Mouse (Mus musculus): ENCODE results near the gene Slc10a1. TPM values are rescaled to one million over a fixed set of nuclear protein-coding genes. Genes with fewer than 3 reads are reported as not detected.

Slc10a1 gene
- polyA plus RNA-seq, 1 experiment from 2014 or later = 0.44 TPM

DNA sequence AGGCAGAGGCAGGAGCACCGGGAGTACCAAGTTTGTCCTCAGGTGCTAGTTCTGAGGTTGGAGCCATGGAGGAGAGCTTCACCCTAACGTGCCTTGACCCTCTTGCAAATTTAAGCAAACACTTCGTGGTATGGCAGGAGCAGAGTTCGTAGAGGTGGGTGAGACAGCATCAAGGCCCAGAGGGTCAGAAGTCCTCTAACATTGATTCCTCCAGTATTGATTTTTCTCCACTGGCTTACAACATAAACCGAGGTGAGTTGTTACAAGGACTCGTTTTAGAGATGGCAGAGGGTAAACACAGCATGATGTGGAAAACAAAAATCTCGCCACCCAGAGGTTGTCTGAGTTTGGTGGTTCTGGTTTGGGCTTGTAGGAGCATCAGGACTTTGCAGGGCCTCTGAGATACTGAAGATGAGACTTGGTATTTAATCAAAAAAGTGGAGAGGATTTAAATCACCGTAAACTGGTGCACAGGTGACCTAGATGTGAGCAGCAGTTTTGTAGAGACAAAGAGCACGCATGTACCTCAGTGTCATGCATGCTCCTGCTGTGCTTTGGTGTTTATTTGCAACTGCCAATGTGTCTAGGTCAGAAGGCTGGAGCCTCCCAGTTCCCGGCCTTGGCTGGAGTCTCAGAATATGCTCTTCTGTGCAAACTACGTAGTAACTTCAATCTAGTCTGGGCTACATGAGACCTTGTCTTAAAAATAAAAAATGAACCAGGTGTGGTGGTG, 7.6 kb upstream of the Slc10a1 start:
- H3K9me3 ChIP-seq (ENCODE audit: control insufficient read depth, low read length) = no peaks in the 10 kb centered on the region
- H3K4me3 ChIP-seq (ENCODE audit: low read depth, low read length) = no peak overlapping the region
- DNase-seq (ENCODE audit: low spot score, missing footprints) (no peak), ATAC-seq (ENCODE audit: low FRiP score) (no peak)
- H3K36me3 ChIP-seq (ENCODE audit: control insufficient read depth, insufficient read depth, low read length) = no peaks in the 10 kb centered on the region
- WGBS = 88% methylated on average over 11 of the region's 11 CpGs
- no peak overlapping the region for H3K9ac ChIP-seq (ENCODE audit: low read length)
- H3K27ac ChIP-seq (ENCODE audit: low read depth, low read length) = no peak overlapping the region
- H3K4me2 ChIP-seq = no peak overlapping the region
- no peaks in the 10 kb centered on the region for H3K4me1 ChIP-seq (ENCODE audit: control insufficient read depth, insufficient read depth, low read length)
- H3K27me3 ChIP-seq (ENCODE audit: control insufficient read depth, insufficient read depth, low read length) = no peaks in the 10 kb centered on the region

GRCm38 (mm10) chr12:80971756-80972155, 3.3 kb upstream of the Slc10a1 start:
- DNase-seq (ENCODE audit: low spot score, missing footprints) (no peak), ATAC-seq (ENCODE audit: low FRiP score) (no peak)
- no peaks in the 10 kb centered on the region for H3K36me3 ChIP-seq (ENCODE audit: control insufficient read depth, insufficient read depth, low read length)
- H3K4me2 ChIP-seq = no peak overlapping the region
- no peaks in the 10 kb centered on the region for H3K4me1 ChIP-seq (ENCODE audit: control insufficient read depth, insufficient read depth, low read length)
- no peaks in the 10 kb centered on the region for H3K27me3 ChIP-seq (ENCODE audit: control insufficient read depth, insufficient read depth, low read length)
- no peak overlapping the region for H3K4me3 ChIP-seq (ENCODE audit: low read depth, low read length)
- no peaks in the 10 kb centered on the region for H3K9me3 ChIP-seq (ENCODE audit: control insufficient read depth, low read length)
- H3K27ac ChIP-seq (ENCODE audit: low read depth, low read length) = no peak overlapping the region
- no peak overlapping the region for H3K9ac ChIP-seq (ENCODE audit: low read length)
- WGBS = 40% methylated on average over 3 of the region's 3 CpGs

- Histone ChIP-seq H3K27me3 (ENCODE audit: control insufficient read depth, insufficient read depth, low read length) (no peaks in the 10 kb centered on the region), H3K36me3 (ENCODE audit: control insufficient read depth, insufficient read depth, low read length) (no peaks in the 10 kb centered on the region), H3K4me2 (no peak overlapping the region), H3K4me3 (ENCODE audit: low read depth, low read length) (no peak overlapping the region), H3K9me3 (ENCODE audit: control insufficient read depth, low read length) (no peaks in the 10 kb centered on the region), H3K4me1 (ENCODE audit: control insufficient read depth, insufficient read depth, low read length) (no peaks in the 10 kb centered on the region), H3K9ac (ENCODE audit: low read length) (no peak overlapping the region), H3K27ac (ENCODE audit: low read depth, low read length) (no peak overlapping the region)
- WGBS = 57% methylated on average over 8 of the region's 8 CpGs
- DNase-seq (ENCODE audit: low spot score, missing footprints) (no peak), ATAC-seq (ENCODE audit: low FRiP score) (no peak)
These were observed 1.7 kb upstream of the Slc10a1 start for GRCm38 (mm10) chr12:80970181-80970705.

DNA sequence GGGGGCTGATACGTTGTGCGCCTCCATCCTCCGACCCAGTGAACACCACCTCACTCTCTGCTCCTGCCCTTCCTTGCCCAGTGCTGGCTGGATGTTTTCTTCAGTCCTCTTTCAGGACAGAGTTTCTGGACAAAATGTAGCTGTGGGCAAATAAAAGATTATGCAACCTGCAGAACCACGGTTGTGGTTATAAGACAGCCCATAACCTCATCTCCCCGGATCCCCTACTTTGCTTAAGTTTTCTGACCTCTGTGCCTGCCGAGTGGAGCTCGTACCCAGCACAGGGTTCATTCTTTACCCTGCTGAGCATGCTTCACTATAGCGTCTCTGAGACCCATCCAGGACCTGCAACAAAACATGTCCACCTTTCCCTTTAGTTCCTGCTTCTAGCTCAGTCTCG, 587 bp downstream of the Slc10a1 start:
- no peaks in the 10 kb centered on the region for H3K9me3 ChIP-seq (ENCODE audit: control insufficient read depth, low read length)
- H3K9ac ChIP-seq (ENCODE audit: low read length) = no peak overlapping the region
- no peak overlapping the region for H3K4me3 ChIP-seq (ENCODE audit: low read depth, low read length)
- H3K27me3 ChIP-seq (ENCODE audit: control insufficient read depth, insufficient read depth, low read length) = no peaks in the 10 kb centered on the region
- no peak for DNase-seq (ENCODE audit: low spot score, missing footprints)
- no peak overlapping the region for H3K27ac ChIP-seq (ENCODE audit: low read depth, low read length)
- no peak overlapping the region for H3K4me2 ChIP-seq
- 89% methylated on average over 9 of the region's 9 CpGs for WGBS
- no peaks in the 10 kb centered on the region for H3K4me1 ChIP-seq (ENCODE audit: control insufficient read depth, insufficient read depth, low read length)
- ATAC-seq (ENCODE audit: low FRiP score) = no peak
- no peaks in the 10 kb centered on the region for H3K36me3 ChIP-seq (ENCODE audit: control insufficient read depth, insufficient read depth, low read length)

DNA sequence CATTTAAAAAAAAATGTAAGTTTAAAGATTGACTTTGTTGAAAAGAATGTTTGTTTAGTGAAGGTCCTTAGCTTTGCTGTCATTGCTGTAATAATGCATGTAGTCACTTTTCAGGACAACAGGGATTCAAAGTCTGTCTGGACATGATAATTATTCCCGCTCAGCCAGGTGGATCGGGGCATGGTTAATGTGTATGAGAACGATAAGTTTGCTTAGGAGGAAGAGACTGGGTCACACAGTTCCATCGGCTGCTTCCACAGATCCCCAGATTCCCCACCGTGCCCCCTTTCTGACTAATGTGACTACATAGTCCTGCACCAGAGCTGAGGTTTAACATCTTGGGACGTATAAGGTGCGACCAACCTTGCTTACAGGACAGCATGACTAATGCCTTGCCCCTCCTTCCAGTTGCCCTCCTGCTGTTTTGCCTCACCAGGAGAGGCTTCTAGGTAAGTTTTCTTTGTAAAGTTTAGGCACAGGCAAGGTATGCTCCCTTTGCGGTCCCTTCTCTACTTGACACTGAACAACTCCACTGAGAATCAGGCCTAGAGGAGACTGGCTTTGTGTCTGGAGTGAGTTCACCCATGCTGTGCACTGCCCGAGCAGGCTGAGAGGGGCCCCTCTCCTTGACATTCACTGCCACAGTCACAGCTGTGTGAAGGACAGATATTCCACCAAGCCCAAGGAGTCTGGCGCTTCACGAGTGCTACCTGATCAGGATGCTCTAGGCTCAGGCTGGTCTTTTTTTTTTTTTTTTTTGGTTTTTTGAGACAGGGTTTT, 2.3 kb downstream of the Slc10a1 start:
- Histone ChIP-seq H3K4me1 (ENCODE audit: control insufficient read depth, insufficient read depth, low read length) (no peaks in the 10 kb centered on the region), H3K4me2 (no peak overlapping the region), H3K36me3 (ENCODE audit: control insufficient read depth, insufficient read depth, low read length) (no peaks in the 10 kb centered on the region), H3K27ac (ENCODE audit: low read depth, low read length) (no peak overlapping the region), H3K9ac (ENCODE audit: low read length) (no peak overlapping the region), H3K4me3 (ENCODE audit: low read depth, low read length) (no peak overlapping the region), H3K9me3 (ENCODE audit: control insufficient read depth, low read length) (no peaks in the 10 kb centered on the region), H3K27me3 (ENCODE audit: control insufficient read depth, insufficient read depth, low read length) (no peaks in the 10 kb centered on the region)
- ATAC-seq (ENCODE audit: low FRiP score) (no peak), DNase-seq (ENCODE audit: low spot score, missing footprints) (no peak)
- 82% methylated on average over 11 of the region's 11 CpGs for WGBS

DNA sequence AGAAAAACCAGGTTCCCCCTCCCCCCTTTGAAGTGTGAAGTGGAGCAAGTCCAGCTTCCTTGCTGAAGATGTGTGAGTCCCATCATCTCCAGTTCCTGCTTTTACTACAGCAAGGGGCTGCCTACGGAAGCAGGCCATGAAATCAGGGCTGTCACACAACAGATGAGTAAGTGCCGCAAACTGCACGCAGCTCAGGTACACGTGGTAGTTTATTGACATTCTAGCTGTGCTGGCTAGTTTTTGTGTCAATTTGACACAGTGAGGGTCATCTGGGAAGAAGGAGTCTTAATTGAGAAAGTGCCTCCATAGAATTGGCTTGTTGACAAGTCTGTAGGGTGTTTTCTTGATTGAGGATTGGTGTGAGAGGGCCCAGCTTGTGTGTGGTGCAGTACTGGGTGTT, 5.9 kb downstream of the Slc10a1 start:
- Histone ChIP-seq H3K4me3 (ENCODE audit: low read depth, low read length) (no peak overlapping the region), H3K4me1 (ENCODE audit: control insufficient read depth, insufficient read depth, low read length) (no peaks in the 10 kb centered on the region), H3K27ac (ENCODE audit: low read depth, low read length) (no peak overlapping the region), H3K27me3 (ENCODE audit: control insufficient read depth, insufficient read depth, low read length) (no peaks in the 10 kb centered on the region), H3K36me3 (ENCODE audit: control insufficient read depth, insufficient read depth, low read length) (no peaks in the 10 kb centered on the region), H3K9me3 (ENCODE audit: control insufficient read depth, low read length) (no peaks in the 10 kb centered on the region), H3K4me2 (no peak overlapping the region), H3K9ac (ENCODE audit: low read length) (no peak overlapping the region)
- no peak for DNase-seq (ENCODE audit: low spot score, missing footprints)
- WGBS = 85% methylated on average over 4 of the region's 4 CpGs
- ATAC-seq (ENCODE audit: low FRiP score) = no peak

DNA sequence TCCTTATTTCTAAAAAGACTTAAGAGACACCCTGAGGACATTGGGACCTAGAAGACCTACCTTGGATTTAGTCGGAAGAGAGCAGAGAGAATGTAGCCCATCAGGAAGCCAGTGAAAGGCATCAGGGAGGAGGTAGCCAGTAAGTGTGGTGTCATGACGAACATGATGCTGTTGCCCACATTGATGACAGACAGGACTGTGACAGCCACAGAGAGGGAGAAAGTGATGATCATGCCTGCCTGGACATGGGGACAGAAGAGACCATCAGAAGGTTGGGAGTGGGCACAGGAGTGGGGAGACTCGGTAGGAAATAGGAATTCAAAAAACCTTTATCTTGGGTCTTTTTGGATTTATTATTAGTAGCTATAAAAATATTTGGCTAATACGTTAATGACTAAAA, 10.5 kb downstream of the Slc10a1 start:
- no peak overlapping the region for H3K9ac ChIP-seq (ENCODE audit: low read length)
- H3K9me3 ChIP-seq (ENCODE audit: control insufficient read depth, low read length) = no peaks in the 10 kb centered on the region
- no peaks in the 10 kb centered on the region for H3K27me3 ChIP-seq (ENCODE audit: control insufficient read depth, insufficient read depth, low read length)
- no peak overlapping the region for H3K4me3 ChIP-seq (ENCODE audit: low read depth, low read length)
- WGBS = 86% methylated on average over 4 of the region's 4 CpGs
- no peak overlapping the region for H3K27ac ChIP-seq (ENCODE audit: low read depth, low read length)
- peak; percentile 39 for DNase-seq (ENCODE audit: low spot score, missing footprints)
- no peak for ATAC-seq (ENCODE audit: low FRiP score)
- H3K4me1 ChIP-seq (ENCODE audit: control insufficient read depth, insufficient read depth, low read length) = no peaks in the 10 kb centered on the region
- H3K36me3 ChIP-seq (ENCODE audit: control insufficient read depth, insufficient read depth, low read length) = peaks cover 24% of the 10 kb centered on the region
- H3K4me2 ChIP-seq = no peak overlapping the region

DNA sequence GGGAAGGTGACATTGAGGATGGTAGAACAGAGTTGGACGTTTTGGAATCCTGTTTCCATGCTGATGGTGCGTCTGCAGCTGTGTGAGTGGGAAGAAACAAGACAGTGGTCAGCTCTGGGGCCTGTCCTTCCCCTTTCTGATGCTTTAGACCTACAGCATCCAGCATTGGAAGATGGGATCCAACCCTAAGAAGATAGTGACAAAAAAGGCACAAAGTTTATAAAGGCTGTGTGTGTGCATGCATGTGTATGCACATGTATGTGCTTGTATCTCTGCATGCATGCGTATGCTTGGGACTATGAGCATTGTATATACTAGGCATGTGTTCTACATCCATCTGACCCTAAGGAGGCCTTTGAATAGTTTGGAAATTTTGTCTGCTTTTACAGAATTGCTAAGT, 12.5 kb downstream of the Slc10a1 start:
- Histone ChIP-seq H3K9me3 (ENCODE audit: control insufficient read depth, low read length) (no peaks in the 10 kb centered on the region), H3K27ac (ENCODE audit: low read depth, low read length) (no peak overlapping the region), H3K36me3 (ENCODE audit: control insufficient read depth, insufficient read depth, low read length) (peaks cover 28% of the 10 kb centered on the region), H3K4me2 (no peak overlapping the region), H3K9ac (ENCODE audit: low read length) (no peak overlapping the region), H3K27me3 (ENCODE audit: control insufficient read depth, insufficient read depth, low read length) (no peaks in the 10 kb centered on the region), H3K4me1 (ENCODE audit: control insufficient read depth, insufficient read depth, low read length) (no peaks in the 10 kb centered on the region), H3K4me3 (ENCODE audit: low read depth, low read length) (no peak overlapping the region)
- 84% methylated on average over 3 of the region's 3 CpGs for WGBS
- ATAC-seq (ENCODE audit: low FRiP score) (no peak), DNase-seq (ENCODE audit: low spot score, missing footprints) (peak; percentile 12)

DNA sequence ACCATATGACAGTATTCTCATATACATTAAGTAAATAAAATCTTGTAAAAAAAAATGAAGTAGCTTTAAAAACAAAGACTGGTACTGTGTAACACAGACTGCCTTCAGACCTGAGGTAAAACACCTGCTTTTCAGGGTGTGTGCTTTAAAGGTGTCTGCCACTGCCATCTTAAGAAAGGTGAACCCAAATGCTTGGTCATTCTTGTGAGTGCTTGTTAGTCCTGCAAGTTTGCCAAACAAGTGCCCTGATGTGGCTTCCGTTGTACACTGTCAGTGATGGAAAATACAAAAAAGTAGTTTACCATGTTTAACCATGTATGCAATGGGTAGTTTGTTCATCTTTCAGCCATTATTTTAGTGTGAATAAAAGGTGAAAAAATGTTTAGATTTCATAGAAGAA, 16.0 kb downstream of the Slc10a1 start:
- no peak for ATAC-seq (ENCODE audit: low FRiP score)
- H3K27me3 ChIP-seq (ENCODE audit: control insufficient read depth, insufficient read depth, low read length) = no peaks in the 10 kb centered on the region
- H3K4me3 ChIP-seq (ENCODE audit: low read depth, low read length) = no peak overlapping the region
- no peaks in the 10 kb centered on the region for H3K4me1 ChIP-seq (ENCODE audit: control insufficient read depth, insufficient read depth, low read length)
- H3K36me3 ChIP-seq (ENCODE audit: control insufficient read depth, insufficient read depth, low read length) = peaks cover 34% of the 10 kb centered on the region
- 100% methylated on average over 1 of the region's 1 CpGs for WGBS
- no peak overlapping the region for H3K4me2 ChIP-seq
- no peak overlapping the region for H3K27ac ChIP-seq (ENCODE audit: low read depth, low read length)
- H3K9me3 ChIP-seq (ENCODE audit: control insufficient read depth, low read length) = no peaks in the 10 kb centered on the region
- DNase-seq (ENCODE audit: low spot score, missing footprints) = no peak
- H3K9ac ChIP-seq (ENCODE audit: low read length) = no peak overlapping the region
